Mouse (Mus musculus) testis, adult 2 months (tissue): ENCODE results near the gene Nup153.

ENCODE experiments used
- CTCF ChIP-seq: fragments of 200-500 bp; IDR thresholded peaks from 2 replicates; pipeline ENCODE4 v1.5.1; 2012; ENCODE audit warnings: low read depth, mild to moderate bottlenecking, inconsistent platforms, low read length, moderate library complexity; ENCODE audit not compliant: control insufficient read depth, insufficient read depth, insufficient replicate concordance
- POLR2A ChIP-seq: fragments of 200-500 bp; IDR thresholded peaks from 2 replicates; pipeline ENCODE4 v1.6.1; 2012; ENCODE audit warnings: low read depth, mild to moderate bottlenecking, inconsistent platforms, low read length, moderate library complexity; ENCODE audit not compliant: control insufficient read depth

DNA sequence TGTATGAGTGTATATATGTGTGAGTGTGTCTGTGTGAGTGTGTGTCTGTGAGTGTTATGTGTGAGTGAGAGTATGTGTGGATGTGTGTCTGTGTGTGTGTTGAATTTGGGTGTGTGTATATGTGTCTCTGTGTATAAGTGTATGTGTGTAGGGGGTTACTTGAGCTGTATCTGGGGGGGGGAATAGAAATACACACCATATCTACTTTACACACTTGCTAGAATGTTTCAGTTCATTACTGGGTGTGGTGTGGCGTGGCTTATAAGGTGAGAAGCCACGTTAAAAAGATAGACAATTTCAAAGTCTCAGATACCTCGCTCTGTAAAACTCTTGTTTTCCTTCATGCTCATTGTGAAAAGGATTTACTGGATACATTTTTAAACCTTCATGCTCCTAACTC is 49.7 kb upstream of the Nup153 start:
- TF ChIP-seq CTCF (no peak), POLR2A (no peak)
